Mouse (Mus musculus) embryonic fibroblast, embryonic 13.5 days (primary cell): ENCODE measurements around the gene Tspan4.

Source experiments
- CTCF ChIP-seq: IDR thresholded peaks from 2 replicates; pipeline ENCODE4 v1.5.1; 2011; ENCODE audit warnings: mild to moderate bottlenecking, control low read depth, low read length, moderate library complexity, borderline replicate concordance; ENCODE audit not compliant: insufficient read depth
- POLR2A ChIP-seq: IDR thresholded peaks from 2 replicates; pipeline ENCODE4 v1.6.1; 2011; ENCODE audit warnings: low read depth, mild to moderate bottlenecking, control low read depth, low read length, moderate library complexity

DNA sequence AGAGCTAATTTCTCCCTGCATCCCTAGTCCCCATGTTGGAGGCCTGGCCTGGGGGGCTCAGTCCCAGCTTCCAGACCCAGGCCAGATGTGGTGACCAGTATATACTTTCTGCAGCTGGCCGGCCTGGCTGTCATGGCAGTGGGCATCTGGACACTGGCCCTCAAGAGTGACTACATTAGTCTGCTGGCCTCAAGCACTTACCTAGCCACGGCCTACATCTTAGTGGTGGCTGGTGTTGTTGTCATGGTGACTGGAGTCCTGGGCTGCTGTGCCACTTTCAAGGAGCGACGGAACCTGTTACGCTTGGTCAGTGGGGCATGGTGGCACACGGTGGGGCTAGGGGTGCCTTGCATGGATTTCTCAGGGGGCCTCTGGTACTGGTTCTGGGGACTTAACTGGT is 5.7 kb upstream of the Tspan4 start:
- TF ChIP-seq CTCF (no peak), POLR2A (no peak)
